Mouse (Mus musculus) subcutaneous adipose tissue, adult 2 months (tissue): ENCODE measurements around the gene Gm21962. TPM values are rescaled to one million over a fixed set of nuclear protein-coding genes. Genes with fewer than 3 reads are reported as not detected.

Experiments
- polyA plus RNA-seq: library from polyadenylated mRNA; depleted of rRNA; stranded (reverse); fragments of >200 nt; gene quantifications from 2 replicates; pipeline ENCODE4 v1.2.3, GENCODE M21; 2012; ENCODE audit warnings: low replicate concordance; rRNA removed

Gm21962 gene
- polyA plus RNA-seq = not detected in 2 replicates

DNA sequence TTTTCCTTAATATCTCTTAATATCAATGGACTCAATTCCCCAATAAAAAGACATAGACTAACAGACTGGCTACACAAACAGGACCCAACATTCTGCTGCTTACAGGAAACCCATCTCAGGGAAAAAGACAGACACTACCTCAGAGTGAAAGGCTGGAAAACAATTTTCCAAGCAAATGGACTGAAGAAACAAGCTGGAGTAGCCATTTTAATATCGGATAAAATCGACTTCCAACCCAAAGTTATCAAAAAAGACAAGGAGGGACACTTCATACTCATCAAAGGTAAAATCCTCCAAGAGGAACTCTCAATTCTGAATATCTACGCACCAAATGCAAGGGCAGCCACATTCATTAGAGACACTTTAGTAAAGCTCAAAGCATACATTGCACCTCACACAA, at the start of gene Gm21962:
Gene Gm21962 (plus strand): TSS at position 301 of the 400 bp plus-strand sequence.

Other genes starting within 250 kb of the Gm21962 start
- 1.4 and 26.0 TPM in 2 replicates for gene Ddit4l, start 49.9 kb upstream of the Gm21962 start, polyA plus RNA-seq
- 282 and 1,253 TPM in 2 replicates for gene H2afz, start 193.0 kb downstream of the Gm21962 start, polyA plus RNA-seq
- 7.4 and 8.2 TPM in 2 replicates for gene Dnajb14, start 196.2 kb downstream of the Gm21962 start, polyA plus RNA-seq
- 35.4 and 36.5 TPM in 2 replicates for gene Lamtor3, start 247.0 kb downstream of the Gm21962 start, polyA plus RNA-seq